Mouse (Mus musculus) c-Kit-negative CD71-positive TER-119-positive erythroid progenitor cells, embryonic 14.5 days (primary cell): Measurements from ENCODE around the gene Hdac6.
A peak's percentile ranks its signal among the peaks of the same experiment; 100 is the strongest.
"Not testable (repeated sequence)": the region's sequence is repeated elsewhere in the genome, so short reads cannot be mapped to it uniquely, and the experiment has no call there.

Experiments
- DNase-seq: peaks from one replicate; pipeline ENCODE4 v3.0.0-alpha.2; 2013; ENCODE audit warnings: low read depth, low spot score

Hdac6 gene

DNA sequence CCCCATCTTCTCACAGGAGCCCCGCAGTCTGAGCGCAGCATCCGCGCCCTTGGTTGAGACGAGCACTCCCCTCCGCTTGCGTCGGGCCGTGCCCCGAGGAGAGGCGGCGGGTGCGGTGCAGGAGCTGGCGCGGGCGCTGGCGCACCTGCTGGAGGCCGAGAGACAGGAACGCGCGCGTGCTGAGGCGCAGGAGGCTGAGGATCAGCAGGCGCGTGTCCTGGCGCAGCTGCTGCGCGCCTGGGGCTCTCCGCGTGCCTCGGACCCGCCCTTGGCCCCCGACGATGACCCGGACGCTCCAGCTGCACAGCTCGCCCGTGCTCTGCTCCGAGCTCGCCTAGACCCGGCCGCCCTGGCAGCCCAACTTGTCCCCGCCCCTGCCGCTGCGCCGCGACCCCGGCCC lies 25.7 kb downstream of the Hdac6 start:
- no peak for DNase-seq

DNA sequence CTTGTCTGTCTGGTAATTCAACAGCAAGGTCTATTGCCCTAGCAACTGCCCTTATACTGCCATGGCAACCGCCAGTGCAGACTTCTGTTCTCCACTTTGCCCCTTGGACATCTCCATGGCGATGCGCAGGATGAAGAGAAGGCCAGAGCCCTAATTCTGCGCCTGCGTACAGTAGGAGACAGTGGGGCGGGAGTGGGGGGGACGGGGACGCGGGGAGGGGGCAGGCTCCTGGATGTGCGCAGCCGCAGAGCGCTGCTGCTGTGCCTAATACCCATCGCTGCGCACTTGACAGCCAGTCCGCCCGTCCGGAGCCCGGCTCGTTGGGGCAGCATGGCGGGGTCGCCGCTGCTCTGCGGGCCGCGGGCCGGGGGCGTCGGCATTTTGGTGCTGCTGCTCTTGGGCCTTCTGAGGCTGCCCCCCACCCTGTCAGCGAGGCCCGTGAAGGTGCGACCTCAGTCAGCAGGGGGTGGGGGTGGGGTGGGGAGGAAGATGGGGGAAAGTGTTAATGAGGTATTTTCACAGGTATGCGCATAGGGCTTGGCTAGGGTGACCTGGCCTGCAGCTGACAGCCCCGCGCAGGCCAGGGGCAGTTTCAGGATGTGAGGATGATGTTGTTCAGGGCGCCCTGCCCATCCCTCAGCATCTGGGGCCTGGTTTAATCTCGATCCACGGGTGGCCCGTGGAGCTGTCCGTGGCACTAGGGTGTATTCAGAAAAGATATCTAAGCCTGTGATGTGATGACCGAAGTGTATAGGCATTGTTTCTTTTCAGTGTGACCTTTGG lies 27.9 kb downstream of the Hdac6 start, which contains the start of gene Pcsk1n:
Gene Pcsk1n (plus strand): TSS at position 222 of the 783 bp plus-strand sequence.
- DNase-seq, result no peak

DNA sequence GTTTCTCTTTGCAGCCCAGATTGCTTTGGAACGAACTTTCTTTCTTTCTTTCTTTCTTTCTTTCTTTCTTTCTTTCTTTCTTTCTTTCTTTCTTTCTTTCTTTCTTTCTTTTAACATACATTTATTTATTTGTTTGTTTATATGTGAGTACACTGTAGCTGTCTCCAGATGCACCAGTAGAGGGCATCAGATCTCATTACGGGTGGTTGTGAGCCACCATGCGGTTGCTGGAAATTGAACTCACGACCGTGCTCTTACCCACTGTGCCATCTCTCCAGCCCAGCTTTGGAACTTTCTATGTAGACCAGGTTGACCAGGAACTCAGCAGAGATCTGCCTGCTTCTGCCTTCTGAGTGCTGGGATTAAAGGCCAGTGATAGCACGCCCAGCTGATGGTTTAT lies 29.7 kb downstream of the Hdac6 start:
- not testable (repeated sequence) for DNase-seq

DNA sequence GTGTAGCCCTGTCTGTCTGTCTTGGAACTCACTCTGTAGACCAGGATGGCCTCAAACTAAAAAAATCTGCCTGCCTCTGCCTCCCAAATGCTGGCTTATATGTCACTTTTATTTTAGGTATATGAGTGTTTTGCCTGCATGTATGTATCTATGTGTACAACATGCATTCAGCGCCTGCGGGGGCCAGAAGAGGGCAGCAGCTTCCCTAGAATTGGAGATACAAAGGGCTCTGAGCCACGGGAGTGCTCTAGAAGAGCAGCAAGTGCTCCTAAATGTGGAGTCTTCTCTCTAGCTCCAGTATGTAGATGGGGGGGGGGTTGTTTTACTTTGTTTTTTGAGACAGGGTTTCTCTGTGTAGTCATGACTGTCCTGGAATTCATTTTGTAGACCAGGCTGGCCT lies 32.0 kb downstream of the Hdac6 start:
- DNase-seq, result not testable (repeated sequence)

DNA sequence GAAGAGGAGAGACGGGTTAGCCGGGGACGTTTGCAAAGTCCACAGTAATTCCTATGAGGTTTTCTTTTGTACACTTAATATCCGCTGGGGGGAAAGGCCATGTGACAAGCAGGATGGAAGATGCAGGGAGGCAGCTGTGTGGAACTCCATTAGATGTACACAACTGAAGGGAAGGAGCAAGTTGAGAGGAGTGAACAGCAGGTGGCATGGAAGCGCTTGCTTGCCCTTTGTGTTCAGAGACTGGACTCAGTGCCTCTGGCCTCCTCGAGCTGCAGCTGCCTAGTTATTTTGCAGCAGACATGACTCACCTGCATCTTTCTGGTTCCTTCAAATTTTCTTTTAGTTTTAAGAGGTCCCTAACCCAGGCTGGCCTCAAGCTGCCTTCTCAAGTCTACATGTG lies 37.2 kb downstream of the Hdac6 start:
- DNase-seq, result no peak

DNA sequence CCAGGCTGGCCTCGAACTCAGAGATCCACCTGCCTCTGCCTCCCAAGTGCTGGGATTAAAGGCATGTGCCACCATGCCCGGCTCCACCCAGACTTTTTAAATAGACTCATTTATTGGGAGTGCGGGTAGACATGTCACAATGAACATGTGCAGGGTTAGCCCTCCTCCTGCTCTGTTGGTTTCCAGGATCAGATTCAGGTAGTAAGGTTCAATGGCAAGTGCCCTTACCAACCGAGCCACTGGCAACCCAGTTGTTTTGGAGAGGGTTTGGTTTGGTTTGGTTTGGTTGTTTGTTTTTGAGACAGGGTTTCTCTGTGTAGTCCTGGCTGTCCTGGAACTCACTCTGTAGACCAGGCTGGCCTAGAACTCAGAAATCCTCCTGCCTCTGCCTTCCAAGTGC lies 38.4 kb downstream of the Hdac6 start, which contains the start of gene Gm10490:
Gene Gm10490 (plus strand): TSS at position 301 of the 400 bp plus-strand sequence.
- not testable (repeated sequence) for DNase-seq

DNA sequence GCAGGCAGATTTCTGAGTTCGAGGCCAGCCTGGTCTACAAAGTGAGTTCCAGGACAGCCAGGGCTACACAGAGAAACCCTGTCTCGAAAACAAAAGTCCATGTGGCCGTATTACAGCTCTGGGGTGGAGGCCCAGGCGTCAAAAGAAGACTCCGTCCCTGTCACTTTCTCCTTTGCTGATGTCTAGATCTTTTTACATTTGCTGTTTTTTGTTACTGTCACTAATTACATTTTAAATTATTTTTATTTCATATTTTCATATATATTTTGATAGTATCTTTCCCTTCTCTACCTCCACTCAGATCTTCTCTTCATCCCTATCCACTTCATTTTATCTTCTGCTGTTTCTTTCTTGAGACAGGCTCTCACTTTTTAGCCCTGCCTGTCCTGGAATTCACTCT lies 40.0 kb downstream of the Hdac6 start, which contains the start of gene Gm10491:
Gene Gm10491 (minus strand): TSS at position 101 of the 400 bp plus-strand sequence.
- DNase-seq, result no peak

DNA sequence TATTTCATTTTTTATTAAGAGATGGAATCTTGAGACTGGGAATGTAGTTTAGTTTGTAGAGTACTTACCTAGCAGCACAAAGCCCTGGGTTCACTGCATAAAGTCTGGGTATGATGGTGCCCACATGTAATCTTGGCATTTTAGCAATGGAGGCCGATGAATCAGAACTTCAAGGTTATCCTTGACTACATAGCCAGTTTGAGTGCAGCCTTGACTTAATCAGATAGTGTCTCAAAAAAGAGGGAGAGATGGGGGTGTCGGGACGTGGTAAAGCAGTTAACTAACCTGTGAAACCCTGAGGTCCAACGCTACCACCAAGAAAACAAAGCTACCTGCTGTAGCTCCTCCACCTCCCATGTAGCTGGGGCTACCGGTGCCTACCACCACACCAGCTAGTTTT lies 43.2 kb downstream of the Hdac6 start:
- DNase-seq, result no peak

DNA sequence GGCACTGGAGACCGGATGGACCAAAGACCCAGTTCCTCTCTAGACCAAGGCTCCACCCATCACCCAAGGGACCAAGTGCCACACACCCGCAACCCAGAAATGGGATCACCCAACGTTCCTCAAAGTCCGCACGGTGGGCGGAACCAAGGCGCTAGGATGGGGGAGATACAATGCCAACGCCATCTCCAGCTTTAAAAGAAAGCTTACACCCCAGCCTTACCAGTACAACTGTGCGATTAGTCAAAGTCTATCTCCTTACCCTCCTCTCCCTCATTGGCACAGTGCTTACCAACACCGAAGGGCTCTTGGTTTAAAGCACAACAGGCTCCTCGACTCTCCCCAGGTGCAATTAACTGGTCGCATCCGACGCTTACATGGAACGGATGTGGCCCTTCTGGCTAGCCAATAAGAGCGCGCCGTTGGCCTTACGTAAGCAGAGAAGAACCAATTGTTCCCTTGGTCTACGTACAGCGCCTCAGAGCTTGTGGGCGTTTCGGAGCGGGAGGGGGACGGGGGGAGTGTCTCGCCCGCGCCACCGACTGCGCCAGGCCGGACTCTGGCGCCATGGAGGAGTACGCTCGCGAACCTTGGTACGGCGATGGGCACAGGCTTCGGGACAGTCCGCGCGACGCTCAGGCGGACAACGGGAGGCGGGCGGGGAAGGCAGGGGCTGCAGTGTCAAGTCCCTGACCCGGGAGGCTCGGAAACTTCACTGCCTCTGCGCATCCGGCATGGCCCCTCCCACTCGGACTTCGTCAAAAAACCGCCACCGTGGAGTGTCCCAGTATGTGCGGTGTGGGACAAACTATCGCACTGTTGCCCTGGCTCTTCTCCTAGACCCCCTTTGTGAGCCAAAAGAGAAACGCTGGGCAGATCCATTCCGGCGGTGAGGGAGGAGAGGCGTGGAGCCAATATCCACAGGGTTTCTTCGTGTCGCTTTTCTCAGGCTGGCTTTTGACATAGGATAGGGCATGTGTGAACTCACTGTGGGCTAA lies 48.5 kb downstream of the Hdac6 start, which contains the start of the genes Pqbp1 and Timm17b:
Gene Pqbp1 (minus strand): TSS at position 390 of the 995 bp plus-strand sequence.
Gene Timm17b (plus strand): TSS at position 478 of the 995 bp plus-strand sequence.
- DNase-seq, result peak; percentile 82

DNA sequence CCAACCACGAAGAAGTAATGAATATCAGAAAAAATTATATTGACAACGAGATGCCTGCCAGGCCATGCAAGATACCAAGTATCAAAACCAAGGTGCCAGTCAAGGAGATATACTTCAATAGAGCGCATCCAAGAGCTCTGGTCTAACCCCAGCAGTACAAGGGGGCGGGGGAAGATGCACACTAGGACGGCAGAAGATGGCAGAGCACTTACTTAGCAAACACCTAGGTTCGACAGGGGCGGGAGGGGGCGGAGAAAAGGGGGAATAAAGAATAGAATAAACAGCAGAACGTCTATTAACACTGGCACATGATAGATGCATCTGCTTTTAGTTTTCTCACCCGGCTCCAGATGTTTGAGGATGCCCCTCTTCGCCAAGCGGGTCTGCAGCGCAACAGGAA lies 49.5 kb downstream of the Hdac6 start:
- DNase-seq, result no peak

DNA sequence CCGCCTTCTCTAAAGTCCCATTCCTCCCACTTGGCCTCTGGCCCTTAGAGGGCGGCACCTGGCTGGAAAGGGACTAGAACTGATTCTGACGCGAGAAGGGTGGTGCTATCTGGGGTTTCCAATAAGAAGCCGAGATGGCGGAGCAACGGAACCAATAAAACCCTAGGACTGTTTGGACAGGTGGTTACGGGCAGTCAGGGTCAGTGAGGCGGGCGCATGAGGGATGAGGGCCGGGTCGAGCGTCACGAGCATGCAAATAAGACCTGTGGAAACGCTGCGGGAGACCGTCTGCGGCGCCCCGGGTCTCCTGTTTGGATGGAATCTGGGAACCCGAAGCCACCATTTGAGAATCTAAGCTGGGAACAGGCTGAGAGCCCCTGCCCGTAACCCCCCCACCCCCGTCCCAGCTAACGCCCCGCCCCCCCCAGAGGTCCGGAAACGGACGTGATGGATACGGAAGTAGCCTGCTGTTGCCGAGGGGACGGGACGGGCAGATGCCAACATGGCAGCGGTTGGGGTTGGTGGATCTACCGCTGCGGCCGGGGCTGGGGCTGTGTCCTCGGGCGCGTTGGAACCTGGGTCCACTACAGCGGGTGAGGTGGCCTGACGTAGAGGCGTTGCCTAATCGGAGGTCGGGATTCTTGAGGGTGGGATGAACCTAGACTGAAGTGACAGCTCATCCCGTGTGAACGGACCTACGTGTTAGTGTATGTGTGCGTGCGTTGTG lies 63.7 kb downstream of the Hdac6 start, which contains the start of gene Slc35a2:
Gene Slc35a2 (plus strand): TSS at position 188 of the 727 bp plus-strand sequence.
- DNase-seq, result peak; percentile 52
